Mouse (Mus musculus) bone marrow, adult 2 months (tissue): ENCODE data around the gene Zfp423.

Source experiments
- CTCF ChIP-seq: fragments of 200-500 bp; IDR thresholded peaks from 2 replicates; pipeline ENCODE4 v1.5.1; 2011; ENCODE audit warnings: low read length, control low read depth; ENCODE audit not compliant: control insufficient read depth, insufficient read depth
- POLR2A ChIP-seq: fragments of 200-500 bp; IDR thresholded peaks from 2 replicates; pipeline ENCODE4 v1.6.1; 2011; ENCODE audit warnings: low read depth, mild to moderate bottlenecking, control low read depth, low read length, borderline replicate concordance; ENCODE audit not compliant: control insufficient read depth

DNA sequence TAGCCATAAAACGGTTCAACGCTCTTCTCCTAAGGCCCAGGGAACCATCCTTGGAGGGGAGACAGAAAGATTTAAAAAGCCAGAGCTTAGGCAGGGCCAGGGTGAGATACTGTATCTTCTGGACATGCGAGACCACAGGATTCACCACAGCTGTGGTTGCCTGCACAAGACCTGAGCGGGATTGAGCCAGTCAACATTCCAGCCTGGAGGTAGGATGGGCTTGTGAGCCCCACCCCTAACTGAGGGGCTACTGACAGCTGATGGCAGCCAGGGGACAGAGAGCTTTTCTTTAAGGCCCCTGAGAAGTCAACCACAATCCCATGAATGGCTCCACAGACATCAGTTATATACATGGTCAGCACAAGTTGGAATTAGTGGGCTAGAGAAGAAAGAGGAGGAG lies 23.5 kb upstream of the Zfp423 start:
- TF ChIP-seq CTCF (no peak), POLR2A (no peak)
